Mouse (Mus musculus): ENCODE measurements around the gene Orai3. TPM values are rescaled to one million over a fixed set of nuclear protein-coding genes. Genes with fewer than 3 reads are reported as not detected.

Orai3 gene
- polyA plus RNA-seq, 1 experiment from 2014 or later = 17.1 TPM

GRCm38 (mm10) chr7:127799738-127800137 is 30.1 kb downstream of the Orai3 start:
- Histone ChIP-seq H3K4me3 (ENCODE audit: low read depth, low read length) (no peak overlapping the region), H3K4me1 (replicated peaks; ENCODE audit: control insufficient read depth, insufficient read depth, low read length) (no peaks in the 10 kb centered on the region; the same call in 1 of the 2 replicates), H3K4me2 (ENCODE audit: low read length) (no peak overlapping the region), H3K27ac (ENCODE audit: low read depth) (no peak overlapping the region), H3K36me3 (ENCODE audit: control insufficient read depth, insufficient read depth, low read length) (peaks cover 66% of the 10 kb centered on the region), H3K9me3 (ENCODE audit: control insufficient read depth, low read length) (no peaks in the 10 kb centered on the region), H3K9ac (ENCODE audit: low read length) (no peak overlapping the region), H3K27me3 (replicated peaks; ENCODE audit: control insufficient read depth, insufficient read depth, low read length) (no peaks in the 10 kb centered on the region)
- 88% methylated on average over 1 of the region's 1 CpGs for WGBS
- ATAC-seq (replicated peaks; ENCODE audit: low FRiP score, low TSS enrichment, low read depth) (no peak), DNase-seq (ENCODE audit: low spot score) (no peak)

GRCm38 (mm10) chr7:127800435-127801009 is 30.9 kb downstream of the Orai3 start, which contains the start of gene Hsd3b7:
Gene Hsd3b7 (plus strand): TSS chr7:127800604.
- H3K4me2 ChIP-seq (ENCODE audit: low read length) = peak within 1 kb of the TSS; percentile 44
- H3K9ac ChIP-seq (ENCODE audit: low read length) = 0 out of 2 replicates have a peak within 1 kb of the TSS, but pooled peaks have one; percentile 29
- no peaks in the 10 kb centered on the region for H3K9me3 ChIP-seq (ENCODE audit: control insufficient read depth, low read length)
- no peak within 1 kb of the TSS for H3K27ac ChIP-seq (ENCODE audit: low read depth)
- H3K4me3 ChIP-seq (ENCODE audit: low read depth, low read length) = peak within 1 kb of the TSS; percentile 13
- H3K27me3 ChIP-seq (replicated peaks; ENCODE audit: control insufficient read depth, insufficient read depth, low read length) = no peaks in the 10 kb centered on the region
- ATAC-seq (replicated peaks; ENCODE audit: low FRiP score, low TSS enrichment, low read depth) = peak; percentile 88
- H3K4me1 ChIP-seq (replicated peaks; ENCODE audit: control insufficient read depth, insufficient read depth, low read length) = no peaks in the 10 kb centered on the region; the same call in 1 of the 2 replicates
- DNase-seq (ENCODE audit: low spot score) = peak; percentile 97
- peaks cover 58% of the 10 kb centered on the region for H3K36me3 ChIP-seq (ENCODE audit: control insufficient read depth, insufficient read depth, low read length)
- WGBS = 27% methylated on average over 6 of the region's 6 CpGs

GRCm38 (mm10) chr7:127801010-127801621 is 31.5 kb downstream of the Orai3 start:
- Histone ChIP-seq H3K4me1 (replicated peaks; ENCODE audit: control insufficient read depth, insufficient read depth, low read length) (no peaks in the 10 kb centered on the region; the same call in 1 of the 2 replicates), H3K4me3 (ENCODE audit: low read depth, low read length) (peak overlapping the region; percentile 13; the same call in 1 of the 2 replicates), H3K27me3 (replicated peaks; ENCODE audit: control insufficient read depth, insufficient read depth, low read length) (no peaks in the 10 kb centered on the region), H3K27ac (ENCODE audit: low read depth) (no peak overlapping the region), H3K9me3 (ENCODE audit: control insufficient read depth, low read length) (no peaks in the 10 kb centered on the region), H3K9ac (ENCODE audit: low read length) (no peak overlapping the region), H3K36me3 (ENCODE audit: control insufficient read depth, insufficient read depth, low read length) (peaks cover 52% of the 10 kb centered on the region), H3K4me2 (ENCODE audit: low read length) (peak overlapping the region; percentile 44)
- DNase-seq (ENCODE audit: low spot score) (no peak), ATAC-seq (replicated peaks; ENCODE audit: low FRiP score, low TSS enrichment, low read depth) (peak; percentile 17; the same call in 1 of the 2 replicates)
- 88% methylated on average over 8 of the region's 8 CpGs for WGBS

GRCm38 (mm10) chr7:127802313-127802712 is 32.7 kb downstream of the Orai3 start:
- no peak for ATAC-seq (replicated peaks; ENCODE audit: low FRiP score, low TSS enrichment, low read depth)
- H3K9ac ChIP-seq (ENCODE audit: low read length) = no peak overlapping the region
- WGBS = 92% methylated on average over 17 of the region's 17 CpGs
- no peaks in the 10 kb centered on the region for H3K9me3 ChIP-seq (ENCODE audit: control insufficient read depth, low read length)
- H3K4me1 ChIP-seq (replicated peaks; ENCODE audit: control insufficient read depth, insufficient read depth, low read length) = no peaks in the 10 kb centered on the region; the same call in 1 of the 2 replicates
- H3K27me3 ChIP-seq (replicated peaks; ENCODE audit: control insufficient read depth, insufficient read depth, low read length) = no peaks in the 10 kb centered on the region
- no peak overlapping the region for H3K4me3 ChIP-seq (ENCODE audit: low read depth, low read length)
- H3K36me3 ChIP-seq (ENCODE audit: control insufficient read depth, insufficient read depth, low read length) = peaks cover 40% of the 10 kb centered on the region
- H3K27ac ChIP-seq (ENCODE audit: low read depth) = no peak overlapping the region
- H3K4me2 ChIP-seq (ENCODE audit: low read length) = no peak overlapping the region
- no peak for DNase-seq (ENCODE audit: low spot score)

- ATAC-seq (replicated peaks; ENCODE audit: low FRiP score, low TSS enrichment, low read depth) (no peak), DNase-seq (ENCODE audit: low spot score) (no peak)
- Histone ChIP-seq H3K27me3 (replicated peaks; ENCODE audit: control insufficient read depth, insufficient read depth, low read length) (no peaks in the 10 kb centered on the region), H3K4me1 (replicated peaks; ENCODE audit: control insufficient read depth, insufficient read depth, low read length) (no peaks in the 10 kb centered on the region), H3K9me3 (ENCODE audit: control insufficient read depth, low read length) (no peaks in the 10 kb centered on the region), H3K4me3 (ENCODE audit: low read depth, low read length) (no peak overlapping the region), H3K36me3 (ENCODE audit: control insufficient read depth, insufficient read depth, low read length) (peaks cover 10% of the 10 kb centered on the region; the same call in 1 of the 2 replicates), H3K4me2 (ENCODE audit: low read length) (no peak overlapping the region), H3K9ac (ENCODE audit: low read length) (no peak overlapping the region), H3K27ac (ENCODE audit: low read depth) (no peak overlapping the region)
- WGBS = 75% methylated on average over 5 of the region's 5 CpGs
Observed at GRCm38 (mm10) chr7:127808821-127809220, 39.2 kb downstream of the Orai3 start.

- DNase-seq (ENCODE audit: low spot score) (no peak), ATAC-seq (replicated peaks; ENCODE audit: low FRiP score, low TSS enrichment, low read depth) (no peak)
- peaks cover 15% of the 10 kb centered on the region; the same call in 1 of the 2 replicates for H3K36me3 ChIP-seq (ENCODE audit: control insufficient read depth, insufficient read depth, low read length)
- WGBS = 93% methylated on average over 1 of the region's 1 CpGs
- H3K9me3 ChIP-seq (ENCODE audit: control insufficient read depth, low read length) = no peaks in the 10 kb centered on the region
- H3K27ac ChIP-seq (ENCODE audit: low read depth) = no peak overlapping the region
- H3K4me2 ChIP-seq (ENCODE audit: low read length) = no peak overlapping the region
- no peak overlapping the region for H3K9ac ChIP-seq (ENCODE audit: low read length)
- no peaks in the 10 kb centered on the region for H3K27me3 ChIP-seq (replicated peaks; ENCODE audit: control insufficient read depth, insufficient read depth, low read length)
- no peak overlapping the region for H3K4me3 ChIP-seq (ENCODE audit: low read depth, low read length)
- H3K4me1 ChIP-seq (replicated peaks; ENCODE audit: control insufficient read depth, insufficient read depth, low read length) = no peaks in the 10 kb centered on the region
Observed at GRCm38 (mm10) chr7:127809846-127810245, 40.2 kb downstream of the Orai3 start.

- Histone ChIP-seq H3K4me2 (ENCODE audit: low read length) (no peak overlapping the region), H3K4me3 (ENCODE audit: low read depth, low read length) (no peak overlapping the region), H3K9me3 (ENCODE audit: control insufficient read depth, low read length) (no peaks in the 10 kb centered on the region), H3K36me3 (ENCODE audit: control insufficient read depth, insufficient read depth, low read length) (peaks cover 15% of the 10 kb centered on the region; the same call in 1 of the 2 replicates), H3K4me1 (replicated peaks; ENCODE audit: control insufficient read depth, insufficient read depth, low read length) (no peaks in the 10 kb centered on the region), H3K27ac (ENCODE audit: low read depth) (no peak overlapping the region), H3K9ac (ENCODE audit: low read length) (no peak overlapping the region), H3K27me3 (replicated peaks; ENCODE audit: control insufficient read depth, insufficient read depth, low read length) (no peaks in the 10 kb centered on the region)
- ATAC-seq (replicated peaks; ENCODE audit: low FRiP score, low TSS enrichment, low read depth) = no peak
- no peak for DNase-seq (ENCODE audit: low spot score)
- 82% methylated on average over 10 of the region's 10 CpGs for WGBS
Observed at GRCm38 (mm10) chr7:127810650-127811049, 41.0 kb downstream of the Orai3 start.

GRCm38 (mm10) chr7:127811240-127811639 is 41.6 kb downstream of the Orai3 start:
- Histone ChIP-seq H3K4me2 (ENCODE audit: low read length) (no peak overlapping the region), H3K4me1 (replicated peaks; ENCODE audit: control insufficient read depth, insufficient read depth, low read length) (no peaks in the 10 kb centered on the region), H3K36me3 (ENCODE audit: control insufficient read depth, insufficient read depth, low read length) (peaks cover 15% of the 10 kb centered on the region; the same call in 1 of the 2 replicates), H3K9ac (ENCODE audit: low read length) (no peak overlapping the region), H3K4me3 (ENCODE audit: low read depth, low read length) (no peak overlapping the region), H3K27me3 (replicated peaks; ENCODE audit: control insufficient read depth, insufficient read depth, low read length) (no peaks in the 10 kb centered on the region), H3K27ac (ENCODE audit: low read depth) (no peak overlapping the region), H3K9me3 (ENCODE audit: control insufficient read depth, low read length) (no peaks in the 10 kb centered on the region)
- WGBS = 76% methylated on average over 4 of the region's 4 CpGs
- DNase-seq (ENCODE audit: low spot score) (no peak), ATAC-seq (replicated peaks; ENCODE audit: low FRiP score, low TSS enrichment, low read depth) (no peak)
